Mouse (Mus musculus) layer of hippocampus, adult 18-20 months (tissue): Measurements from ENCODE around the gene Ranbp3. TPM values are rescaled to one million over a fixed set of nuclear protein-coding genes. Genes with fewer than 3 reads are reported as not detected.
A peak's percentile ranks its signal among the peaks of the same experiment; 100 is the strongest.

Experiments
- DNase-seq, 2 experiments: peaks; one replicate each; pipeline ENCODE4 v3.0.0; 2022; ENCODE audit warnings: low spot score in 2 of 2
- total RNA-seq, 2 experiments: library from RNA; stranded (reverse); gene quantifications; 2 replicates each; pipeline ENCODE4 v1.2.3; 2021

The Ranbp3 gene
- total RNA-seq, 2 experiments from 2014 or later = 87.2 to 89.0 TPM

- DNase-seq = no peak
Measured at GRCm38 (mm10) chr17:56723419-56724161, 50.5 kb downstream of the Ranbp3 start.

DNA sequence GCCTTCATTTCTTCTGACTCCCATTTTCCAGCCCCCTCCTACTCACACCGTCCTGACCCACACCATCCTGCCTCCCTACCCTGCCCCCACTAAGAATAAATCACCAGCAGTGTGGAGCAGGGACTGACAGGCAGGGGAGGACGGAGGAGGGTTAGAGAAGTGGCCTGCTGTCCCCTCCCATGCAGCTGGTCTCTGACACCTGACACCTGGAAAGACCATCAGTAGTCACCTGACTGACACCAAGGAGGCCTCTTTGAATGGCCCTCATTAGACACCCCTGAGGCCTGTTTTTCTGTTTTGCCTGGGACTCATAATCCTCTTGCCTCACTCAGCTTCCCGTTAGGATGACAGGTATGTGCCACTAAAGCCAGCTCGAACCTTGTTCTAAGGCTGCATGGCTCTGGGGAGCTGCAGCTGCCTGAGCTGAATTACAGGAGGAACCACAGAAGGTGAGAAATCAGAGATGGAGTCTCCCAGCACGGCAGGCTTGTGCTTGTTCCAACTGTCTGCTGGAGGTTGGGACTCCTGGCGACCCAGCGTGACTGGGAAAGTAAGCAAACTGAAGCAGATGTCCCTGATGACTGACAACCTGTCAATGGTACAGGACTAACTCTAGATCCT, 54.0 kb downstream of the Ranbp3 start:
- no peak for DNase-seq

- no peak for DNase-seq
Measured at GRCm38 (mm10) chr17:56727659-56728058, 54.6 kb downstream of the Ranbp3 start.

DNA sequence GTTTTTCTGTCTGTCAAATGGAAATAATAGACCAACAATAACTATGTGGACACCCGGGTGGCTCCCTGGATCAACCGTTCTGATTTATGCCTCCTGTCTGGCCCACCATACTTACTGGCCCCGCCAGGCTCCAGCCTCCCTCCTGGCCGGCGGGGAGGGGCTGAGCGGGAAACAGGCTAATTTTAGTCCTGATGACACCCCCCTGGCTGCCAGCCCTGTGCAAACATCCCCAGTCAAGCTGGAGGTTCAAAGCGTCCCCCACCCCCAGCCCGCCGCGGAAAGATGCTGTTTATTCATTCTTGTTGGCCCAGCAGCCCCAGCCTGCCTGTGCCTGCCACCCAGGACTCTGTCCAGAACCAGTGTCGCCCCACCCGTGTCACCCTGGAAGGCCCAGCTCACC, 55.0 kb downstream of the Ranbp3 start:
- peak in 1 of 2 experiments; percentile 35 for DNase-seq

GRCm38 (mm10) chr17:56729151-56729550, 56.1 kb downstream of the Ranbp3 start:
- no peak for DNase-seq

GRCm38 (mm10) chr17:56729656-56730055, 56.6 kb downstream of the Ranbp3 start:
- no peak for DNase-seq

DNA sequence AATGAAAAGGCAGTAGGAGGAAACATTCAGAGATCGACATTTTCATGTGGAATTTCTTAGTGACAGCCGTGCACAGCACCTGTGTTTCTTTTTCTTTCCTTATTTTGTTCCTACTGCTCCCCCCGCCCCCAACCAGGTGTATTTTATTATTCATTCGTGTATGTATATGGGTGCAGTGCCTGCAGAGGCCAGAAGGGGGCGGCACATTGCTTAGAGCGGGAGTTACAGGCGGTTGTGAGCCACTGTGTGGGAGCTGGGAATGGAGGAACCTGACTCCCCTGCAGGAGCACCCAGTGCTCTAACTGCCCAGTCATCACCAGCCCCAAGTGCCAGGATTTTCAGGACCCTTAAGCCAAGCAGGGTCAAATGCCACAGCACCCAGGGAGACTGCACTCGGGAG, 63.4 kb downstream of the Ranbp3 start:
- no peak for DNase-seq

- DNase-seq = no peak
Measured at GRCm38 (mm10) chr17:56738221-56738620, 65.1 kb downstream of the Ranbp3 start.

GRCm38 (mm10) chr17:56740118-56740787, 67.2 kb downstream of the Ranbp3 start:
- no peak for DNase-seq

DNA sequence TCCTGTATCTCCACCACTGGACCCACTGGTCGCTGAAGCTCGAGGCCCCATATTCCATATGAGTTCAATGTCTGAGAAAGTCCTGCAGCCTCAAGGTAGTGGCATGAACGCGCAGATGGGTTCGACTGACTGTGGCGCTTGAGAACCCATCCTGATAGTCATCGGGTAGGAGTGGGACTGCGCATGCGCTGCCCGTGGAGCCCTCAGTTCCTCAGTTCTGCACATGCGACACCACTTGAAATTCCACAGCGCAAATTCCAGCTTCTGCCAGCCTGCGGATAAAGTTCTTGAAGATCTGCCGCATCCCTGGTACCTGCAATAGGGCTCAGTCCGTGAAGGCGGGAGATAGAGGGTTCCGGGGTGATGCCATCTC, 67.7 kb downstream of the Ranbp3 start:
- no peak for DNase-seq

DNA sequence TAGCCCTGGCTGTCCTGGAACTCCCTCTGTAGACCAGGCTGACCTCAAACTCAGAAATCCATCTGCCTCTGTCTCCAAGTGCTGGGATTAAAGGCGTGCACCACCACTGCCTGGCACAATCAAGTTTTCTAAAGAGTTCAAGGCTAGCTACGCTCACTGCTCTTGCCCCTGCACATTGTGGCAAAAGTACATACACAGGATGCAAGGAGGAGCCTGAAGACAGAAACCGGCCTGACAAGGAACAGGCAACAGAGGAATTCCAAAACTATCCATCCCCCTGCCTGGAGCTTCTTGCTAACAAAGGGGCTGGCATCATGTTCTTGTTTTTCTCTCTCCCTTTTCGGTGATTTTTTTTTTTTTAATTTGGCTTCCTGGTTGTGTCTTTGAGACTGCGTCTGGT, 71.1 kb downstream of the Ranbp3 start:
- no peak for DNase-seq

DNA sequence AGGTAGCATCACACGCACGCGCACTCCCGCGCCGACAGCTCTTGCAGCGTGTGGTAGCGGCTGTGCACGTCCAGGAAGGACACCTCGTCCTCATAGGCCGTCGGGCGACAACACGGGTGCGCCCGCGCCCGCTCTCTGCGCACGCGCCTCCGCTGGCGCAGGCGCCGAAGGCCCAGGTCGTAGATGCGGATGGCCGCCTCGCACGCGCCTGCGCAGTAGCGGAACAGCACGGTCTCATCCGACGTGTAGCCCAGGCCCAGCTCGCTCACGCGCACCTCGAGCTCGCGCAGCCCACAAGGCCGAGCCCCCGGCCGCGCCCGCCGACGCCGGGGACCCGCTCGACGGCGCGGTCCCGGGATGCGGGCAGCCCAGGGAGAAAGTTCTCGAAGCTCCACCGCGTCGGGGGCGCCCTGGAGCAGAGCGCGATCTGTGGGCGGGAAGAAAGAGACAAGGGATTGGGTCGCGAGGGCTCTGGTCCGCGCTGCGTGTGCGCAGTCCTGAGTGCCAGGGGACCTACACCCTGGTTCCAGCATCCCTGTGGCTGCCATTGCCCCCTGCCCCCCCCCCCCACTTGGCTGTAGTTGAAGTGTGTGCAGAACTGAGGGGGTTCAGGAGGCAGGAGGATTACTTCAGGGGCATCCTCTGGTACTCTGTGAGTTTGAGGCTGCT, 78.4 kb downstream of the Ranbp3 start:
- DNase-seq = no peak

DNA sequence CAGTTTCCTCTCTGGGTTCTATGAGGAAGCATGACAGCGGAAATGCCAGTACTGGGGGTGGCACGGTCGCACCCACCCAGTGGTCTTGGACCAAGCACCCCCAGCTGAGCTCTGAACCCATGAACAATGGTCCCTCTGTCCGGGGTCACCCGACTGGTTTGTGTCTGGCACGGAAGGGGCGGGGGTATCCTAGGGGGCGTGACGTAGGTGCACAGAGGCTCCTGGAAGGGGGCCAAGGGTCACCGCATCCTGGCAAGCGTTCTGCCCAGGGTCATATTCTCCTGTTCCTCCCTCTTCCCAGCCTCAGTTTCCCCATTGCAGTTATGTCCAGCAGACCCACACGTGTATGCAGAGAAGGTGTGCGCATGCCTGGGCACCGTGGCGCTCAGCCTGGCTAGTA, 80.4 kb downstream of the Ranbp3 start:
- DNase-seq = no peak

DNA sequence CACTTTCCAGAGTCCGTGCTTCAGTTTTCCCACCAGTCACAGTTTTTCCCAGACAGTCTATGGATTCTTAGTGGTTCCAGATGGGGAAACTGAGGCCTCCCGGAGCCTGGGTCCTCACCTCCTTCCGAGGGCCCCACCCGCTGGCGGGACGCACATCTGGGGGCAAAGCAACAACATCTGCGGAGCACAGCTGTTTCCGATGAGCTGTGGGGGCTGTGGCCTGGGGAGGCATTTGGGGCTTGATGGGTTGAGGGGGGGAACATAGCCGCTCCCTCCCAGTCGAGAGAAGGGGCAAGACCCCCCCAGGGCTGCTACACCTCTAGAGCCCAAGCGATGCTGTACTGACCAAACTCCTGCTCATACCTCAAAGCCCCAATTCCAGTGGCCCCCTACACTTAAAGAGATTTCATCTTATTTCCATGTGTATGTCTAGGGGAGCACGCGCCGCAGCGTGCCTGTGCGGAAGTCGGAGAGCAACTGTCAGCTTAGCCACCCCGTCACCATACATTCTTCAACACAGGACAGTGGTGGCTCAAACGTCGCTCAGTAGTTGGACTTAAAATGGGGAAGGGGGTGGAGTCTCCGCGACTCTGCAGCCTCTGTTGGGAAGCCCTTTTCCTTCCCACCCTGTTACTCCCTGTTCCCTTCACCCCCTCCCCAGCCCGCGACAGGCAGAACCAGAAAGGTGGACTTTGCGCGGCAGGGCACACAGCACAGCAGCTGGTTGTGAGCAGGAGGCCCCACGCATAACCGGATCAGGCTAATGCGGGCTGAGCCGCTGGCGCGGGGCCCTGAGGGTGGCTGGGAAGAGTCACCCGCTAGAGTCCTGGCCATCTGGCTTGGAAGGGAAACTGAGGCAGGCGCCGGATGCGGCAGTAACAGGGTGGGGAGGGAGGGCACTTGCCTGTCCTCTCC, 81.4 kb downstream of the Ranbp3 start:
- DNase-seq = no peak

DNA sequence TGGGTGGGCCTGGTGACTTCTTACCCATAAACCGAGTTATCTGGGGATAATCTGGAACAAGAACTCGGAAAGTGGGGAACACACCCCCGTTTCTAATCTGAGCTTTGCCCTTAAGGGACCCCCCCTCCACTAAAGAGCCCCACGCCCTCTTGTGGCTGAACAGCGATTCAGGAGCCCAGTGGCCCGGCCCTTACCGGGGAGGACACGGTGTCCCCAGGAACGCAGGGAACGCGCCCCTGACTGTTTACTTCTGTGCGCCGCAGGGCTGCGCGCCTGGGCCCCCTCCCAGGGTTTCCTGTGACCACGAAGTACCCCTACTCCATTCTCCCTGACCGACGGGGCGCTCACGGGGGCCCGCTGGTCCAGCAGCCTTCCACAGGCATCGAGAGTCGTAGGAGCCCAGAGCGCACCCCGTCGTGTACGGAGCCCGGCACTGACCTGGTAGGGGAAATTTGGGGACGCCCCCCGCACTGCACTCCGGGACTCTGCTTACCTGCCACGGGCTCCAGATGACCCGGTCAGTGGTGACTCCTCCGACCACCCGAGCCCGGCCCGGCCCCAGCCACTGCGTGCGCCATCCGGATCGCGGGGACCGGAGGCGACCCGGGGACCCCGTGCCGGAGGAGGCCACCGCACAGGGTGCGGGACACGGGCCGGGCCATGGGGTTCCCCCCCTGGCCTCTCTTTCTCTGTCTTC, 83.8 kb downstream of the Ranbp3 start:
- DNase-seq = no peak

DNA sequence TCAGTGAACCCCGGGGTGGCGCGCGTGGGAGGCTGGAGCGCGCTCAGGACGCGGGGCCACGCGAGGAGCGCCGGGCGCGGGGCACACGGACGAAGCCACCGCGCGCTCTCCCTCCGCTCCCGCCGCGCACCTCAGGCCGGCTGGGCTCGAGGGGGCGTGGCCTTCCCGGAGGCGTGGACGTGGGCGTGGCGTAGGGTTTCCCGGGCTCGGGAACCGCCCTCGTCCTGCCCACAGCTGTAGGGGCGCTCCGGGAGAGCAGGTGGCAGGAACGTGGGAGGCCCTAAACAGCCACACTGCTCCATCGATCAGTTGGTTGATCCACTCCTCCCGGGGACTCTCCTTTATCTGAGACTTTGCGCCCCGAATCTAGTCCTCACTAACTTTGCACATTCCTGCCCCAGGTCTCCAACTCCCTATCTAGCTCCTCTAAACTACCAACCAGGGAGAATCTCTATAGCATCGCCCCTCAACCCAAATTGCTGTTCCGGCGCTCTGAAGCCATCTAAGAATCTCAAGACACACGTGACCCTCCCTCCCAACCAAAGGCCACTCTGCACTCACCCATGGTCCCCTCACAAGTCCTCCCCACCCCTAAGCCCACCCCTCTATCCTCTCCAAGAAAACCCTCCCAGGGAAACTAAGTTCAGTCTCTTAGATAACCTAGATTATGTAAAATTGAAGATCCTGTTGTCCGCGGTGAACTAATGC, 84.5 kb downstream of the Ranbp3 start, which contains the start of gene Nrtn:
Gene Nrtn (minus strand): TSS at position 115 of the 708 bp plus-strand sequence.
- peak in 1 of 2 experiments; percentile 61 for DNase-seq

GRCm38 (mm10) chr17:56758132-56758531, 85.0 kb downstream of the Ranbp3 start:
- peak in 1 of 2 experiments; percentile 67 for DNase-seq

GRCm38 (mm10) chr17:56759261-56759660, 86.2 kb downstream of the Ranbp3 start:
- DNase-seq = no peak

- DNase-seq = no peak
Measured at GRCm38 (mm10) chr17:56761077-56761476, 88.0 kb downstream of the Ranbp3 start.
